Mouse (Mus musculus): ENCODE data around the gene Olfr985. TPM values are rescaled to one million over a fixed set of nuclear protein-coding genes. Genes with fewer than 3 reads are reported as not detected.

The Olfr985 gene
- total and polyA plus RNA-seq, 3 experiments = not detected

- Histone ChIP-seq H3K9me3 (replicated peaks) (no peaks in the 10 kb centered on the region), H3K27me3 (ENCODE audit: insufficient read depth, low read length) (no peaks in the 10 kb centered on the region), H3K4me3 (ENCODE audit: low read depth, low read length) (no peak overlapping the region), H3K36me3 (replicated peaks) (no peaks in the 10 kb centered on the region), H3K4me1 (ENCODE audit: insufficient read depth, low read depth, low read length) (no peaks in the 10 kb centered on the region)
- ATAC-seq (ENCODE audit: extremely low read depth, insufficient number of reproducible peaks, low FRiP score, poor library complexity, severe bottlenecking) (no peak), DNase-seq (ENCODE audit: low spot score) (no peak)
- no peak for TF ChIP-seq CTCF (IDR thresholded peaks at IDR 0.05; ENCODE audit: low read depth, low read length)
- no peak for TF ChIP-seq POLR2AphosphoS5 (IDR thresholded peaks at IDR 0.05; ENCODE audit: insufficient replicate concordance, low read depth, low read length)
- TF ChIP-seq GATA1 (IDR thresholded peaks at IDR 0.05; ENCODE audit: borderline replicate concordance, low read length) = no peak
- no peak for TF ChIP-seq GATA2 (IDR thresholded peaks at IDR 0.05; ENCODE audit: borderline replicate concordance, low read depth, low read length)
- TF ChIP-seq TAL1 (conservative IDR thresholded peaks at IDR 0.05; ENCODE audit: low read depth, low read length) = no peak
These were observed 7.2 kb upstream of the Olfr985 start for GRCm38 (mm10) chr9:40136987-40137688.

- Histone ChIP-seq H3K4me1 (ENCODE audit: insufficient read depth, low read depth, low read length) (no peaks in the 10 kb centered on the region), H3K36me3 (replicated peaks) (no peaks in the 10 kb centered on the region), H3K9me3 (replicated peaks) (no peaks in the 10 kb centered on the region), H3K27me3 (ENCODE audit: insufficient read depth, low read length) (no peaks in the 10 kb centered on the region), H3K4me3 (ENCODE audit: low read depth, low read length) (no peak overlapping the region)
- ATAC-seq (ENCODE audit: extremely low read depth, insufficient number of reproducible peaks, low FRiP score, poor library complexity, severe bottlenecking) (no peak), DNase-seq (ENCODE audit: low spot score) (no peak)
- no peak for TF ChIP-seq GATA1 (IDR thresholded peaks at IDR 0.05; ENCODE audit: borderline replicate concordance, low read length)
- no peak for TF ChIP-seq GATA2 (IDR thresholded peaks at IDR 0.05; ENCODE audit: borderline replicate concordance, low read depth, low read length)
- no peak for TF ChIP-seq POLR2AphosphoS5 (IDR thresholded peaks at IDR 0.05; ENCODE audit: insufficient replicate concordance, low read depth, low read length)
- TF ChIP-seq TAL1 (conservative IDR thresholded peaks at IDR 0.05; ENCODE audit: low read depth, low read length) = no peak
- TF ChIP-seq CTCF (IDR thresholded peaks at IDR 0.05; ENCODE audit: low read depth, low read length) = no peak
These were observed 572 bp upstream of the Olfr985 start for GRCm38 (mm10) chr9:40130556-40130955.

DNA sequence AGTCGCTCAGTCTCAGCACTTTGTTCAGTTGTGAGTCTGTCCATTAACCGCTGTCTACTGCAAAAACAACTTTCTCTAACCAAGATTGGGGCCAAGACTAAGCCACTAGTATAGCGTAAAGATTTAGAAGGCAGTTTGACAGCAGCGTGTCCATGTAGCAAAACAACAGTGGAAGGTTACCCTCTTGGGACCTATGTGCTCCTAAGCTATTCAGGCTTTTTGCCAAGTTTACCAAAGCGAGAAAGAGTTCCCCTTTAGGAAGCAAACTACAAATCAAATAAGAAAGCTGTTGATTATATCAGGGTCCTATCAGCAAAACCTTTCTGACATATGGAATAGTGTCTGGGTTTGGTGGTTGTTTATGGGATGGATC lies 12.7 kb downstream of the Olfr985 start:
- TF ChIP-seq CTCF (IDR thresholded peaks at IDR 0.05; ENCODE audit: low read depth, low read length) (no peak), TAL1 (conservative IDR thresholded peaks at IDR 0.05; ENCODE audit: low read depth, low read length) (no peak), GATA2 (IDR thresholded peaks at IDR 0.05; ENCODE audit: borderline replicate concordance, low read depth, low read length) (no peak), POLR2AphosphoS5 (IDR thresholded peaks at IDR 0.05; ENCODE audit: insufficient replicate concordance, low read depth, low read length) (no peak), GATA1 (IDR thresholded peaks at IDR 0.05; ENCODE audit: borderline replicate concordance, low read length) (no peak)
- DNase-seq (ENCODE audit: low spot score) (no peak), ATAC-seq (ENCODE audit: extremely low read depth, insufficient number of reproducible peaks, low FRiP score, poor library complexity, severe bottlenecking) (no peak)
- H3K4me3 ChIP-seq (ENCODE audit: low read depth, low read length) = no peak overlapping the region
- H3K4me1 ChIP-seq (ENCODE audit: insufficient read depth, low read depth, low read length) = no peaks in the 10 kb centered on the region
- H3K36me3 ChIP-seq (replicated peaks) = no peaks in the 10 kb centered on the region
- peaks cover 3% of the 10 kb centered on the region; the same call in 1 of the 2 replicates for H3K9me3 ChIP-seq (replicated peaks)
- peaks cover 2% of the 10 kb centered on the region; the same call in 1 of the 2 replicates for H3K27me3 ChIP-seq (ENCODE audit: insufficient read depth, low read length)

GRCm38 (mm10) chr9:40116645-40117286 lies 13.2 kb downstream of the Olfr985 start:
- no peak for ATAC-seq (ENCODE audit: extremely low read depth, insufficient number of reproducible peaks, low FRiP score, poor library complexity, severe bottlenecking)
- no peak for DNase-seq (ENCODE audit: low spot score)
- peaks cover 2% of the 10 kb centered on the region; the same call in 1 of the 2 replicates for H3K27me3 ChIP-seq (ENCODE audit: insufficient read depth, low read length)
- H3K4me3 ChIP-seq (ENCODE audit: low read depth, low read length) = no peak overlapping the region
- H3K36me3 ChIP-seq (replicated peaks) = no peaks in the 10 kb centered on the region
- no peak for TF ChIP-seq POLR2AphosphoS5 (IDR thresholded peaks at IDR 0.05; ENCODE audit: insufficient replicate concordance, low read depth, low read length)
- TF ChIP-seq GATA1 (IDR thresholded peaks at IDR 0.05; ENCODE audit: borderline replicate concordance, low read length) = no peak
- no peak for TF ChIP-seq TAL1 (conservative IDR thresholded peaks at IDR 0.05; ENCODE audit: low read depth, low read length)
- no peak for TF ChIP-seq GATA2 (IDR thresholded peaks at IDR 0.05; ENCODE audit: borderline replicate concordance, low read depth, low read length)
- TF ChIP-seq CTCF (IDR thresholded peaks at IDR 0.05; ENCODE audit: low read depth, low read length) = no peak
- H3K4me1 ChIP-seq (ENCODE audit: insufficient read depth, low read depth, low read length) = no peaks in the 10 kb centered on the region
- H3K9me3 ChIP-seq (replicated peaks) = peaks cover 3% of the 10 kb centered on the region; the same call in 1 of the 2 replicates

DNA sequence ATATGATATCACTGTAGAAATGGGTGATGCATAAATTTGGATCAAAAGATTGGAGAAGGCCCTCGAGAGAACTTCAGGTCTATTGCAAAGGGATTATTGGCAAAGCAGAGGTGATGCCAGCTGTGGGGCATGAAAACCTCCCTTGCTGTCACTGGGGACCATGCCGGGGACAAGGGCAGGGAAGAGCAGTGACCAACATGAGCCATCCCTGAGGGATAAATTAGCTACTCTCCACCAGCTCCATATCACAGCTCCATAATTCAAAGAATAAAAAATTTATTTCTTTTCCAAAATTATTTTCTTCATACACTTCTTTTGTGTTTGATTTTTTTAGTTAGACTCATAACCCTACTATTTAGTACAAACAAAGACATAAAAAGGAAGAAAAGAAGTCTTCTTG lies 15.9 kb downstream of the Olfr985 start, which contains the start of gene Olfr984:
Gene Olfr984, minus strand, starts transcription at position 101 of the 400 bp plus-strand sequence.
- peaks cover 2% of the 10 kb centered on the region; the same call in 1 of the 2 replicates for H3K27me3 ChIP-seq (ENCODE audit: insufficient read depth, low read length)
- no peak within 1 kb of the TSS for H3K4me3 ChIP-seq (ENCODE audit: low read depth, low read length)
- ATAC-seq (ENCODE audit: extremely low read depth, insufficient number of reproducible peaks, low FRiP score, poor library complexity, severe bottlenecking) (no peak), DNase-seq (ENCODE audit: low spot score) (no peak)
- TF ChIP-seq GATA1 (IDR thresholded peaks at IDR 0.05; ENCODE audit: borderline replicate concordance, low read length) = no peak
- no peak for TF ChIP-seq GATA2 (IDR thresholded peaks at IDR 0.05; ENCODE audit: borderline replicate concordance, low read depth, low read length)
- no peak for TF ChIP-seq TAL1 (conservative IDR thresholded peaks at IDR 0.05; ENCODE audit: low read depth, low read length)
- TF ChIP-seq CTCF (IDR thresholded peaks at IDR 0.05; ENCODE audit: low read depth, low read length) = no peak
- H3K36me3 ChIP-seq (replicated peaks) = no peaks in the 10 kb centered on the region
- no peaks in the 10 kb centered on the region for H3K4me1 ChIP-seq (ENCODE audit: insufficient read depth, low read depth, low read length)
- peaks cover 3% of the 10 kb centered on the region; the same call in 1 of the 2 replicates for H3K9me3 ChIP-seq (replicated peaks)

DNA sequence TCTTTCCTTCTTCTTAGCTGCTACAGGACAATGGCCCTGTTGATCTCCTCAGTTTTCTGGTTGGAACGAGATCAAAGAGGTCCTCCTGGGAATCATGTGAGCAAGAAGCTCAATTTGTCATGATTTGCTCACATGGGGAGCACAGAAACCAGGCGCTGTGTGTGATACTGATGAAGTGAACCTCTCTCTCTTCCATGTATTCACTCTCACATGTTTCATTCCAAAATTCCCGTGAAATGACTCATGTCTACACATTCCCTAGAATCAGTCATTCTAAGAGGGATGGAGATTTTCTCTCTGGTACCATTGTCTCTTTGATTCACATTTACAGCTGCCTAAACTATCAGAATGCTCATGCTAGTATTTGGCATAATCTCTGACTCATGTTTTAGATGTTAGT lies 35.2 kb downstream of the Olfr985 start:
- TF ChIP-seq GATA1 (IDR thresholded peaks at IDR 0.05; ENCODE audit: borderline replicate concordance, low read length) (no peak), GATA2 (IDR thresholded peaks at IDR 0.05; ENCODE audit: borderline replicate concordance, low read depth, low read length) (no peak), TAL1 (conservative IDR thresholded peaks at IDR 0.05; ENCODE audit: low read depth, low read length) (no peak), POLR2AphosphoS5 (IDR thresholded peaks at IDR 0.05; ENCODE audit: insufficient replicate concordance, low read depth, low read length) (no peak), CTCF (IDR thresholded peaks at IDR 0.05; ENCODE audit: low read depth, low read length) (no peak)
- Histone ChIP-seq H3K4me1 (ENCODE audit: insufficient read depth, low read depth, low read length) (no peaks in the 10 kb centered on the region), H3K4me3 (ENCODE audit: low read depth, low read length) (no peak overlapping the region), H3K36me3 (replicated peaks) (no peaks in the 10 kb centered on the region), H3K9me3 (replicated peaks) (no peaks in the 10 kb centered on the region), H3K27me3 (ENCODE audit: insufficient read depth, low read length) (no peaks in the 10 kb centered on the region)
- DNase-seq (ENCODE audit: low spot score) = no peak
- no peak for ATAC-seq (ENCODE audit: extremely low read depth, insufficient number of reproducible peaks, low FRiP score, poor library complexity, severe bottlenecking)

Measured in G1E (cell line).